Mouse (Mus musculus) stomach, embryonic 15.5 days (tissue): ENCODE results near the gene Rbm17. TPM values are rescaled to one million over a fixed set of nuclear protein-coding genes. Genes with fewer than 3 reads are reported as not detected.

ENCODE experiments used
- ATAC-seq: fragments of 200-750 bp; cut with Nextera tagmentation; 2 replicates; pipeline ENCODE4 v1.8.0; 2017; ENCODE audit warnings: low read depth, moderate number of reproducible peaks, moderate TSS enrichment; ENCODE audit not compliant: insufficient read depth, low FRiP score
- H3K27ac ChIP-seq: fragments of 300-500 bp; sonication (generic); 2 replicates; pipeline ENCODE4 v1.5.1; 2015; ENCODE audit warnings: mild to moderate bottlenecking, inconsistent platforms
- H3K27me3 ChIP-seq: fragments of 300-500 bp; sonication (generic); replicated peaks from 2 replicates; pipeline ENCODE4 v1.6.1; 2015; ENCODE audit warnings: inconsistent platforms
- H3K36me3 ChIP-seq: fragments of 300-500 bp; sonication (generic); 2 replicates; pipeline ENCODE4 v1.6.1; 2015; ENCODE audit warnings: inconsistent platforms
- H3K4me1 ChIP-seq: fragments of 300-500 bp; sonication (generic); 2 replicates; pipeline ENCODE4 v1.6.1; 2015; ENCODE audit warnings: inconsistent platforms
- H3K4me2 ChIP-seq: fragments of 300-500 bp; sonication (generic); 2 replicates; pipeline ENCODE4 v1.6.1; 2015; ENCODE audit warnings: mild to moderate bottlenecking, inconsistent platforms
- H3K4me3 ChIP-seq: fragments of 300-500 bp; sonication (generic); replicated peaks from 2 replicates; pipeline ENCODE4 v1.5.1; 2015; ENCODE audit warnings: inconsistent platforms
- H3K9ac ChIP-seq: fragments of 300-500 bp; sonication (generic); 2 replicates; pipeline ENCODE4 v1.6.1; 2015; ENCODE audit warnings: inconsistent platforms
- H3K9me3 ChIP-seq: fragments of 300-500 bp; sonication (generic); 2 replicates; pipeline ENCODE4 v1.6.1; 2016; ENCODE audit warnings: inconsistent platforms
- WGBS: fragments of 180-500 bp; shearing (Covaris S2); methylation state at CpG from one replicate; pipeline ENCODE4 v1.1.7; 2015; 5-methylcytosine and 5-hydroxymethylcytosine counted together
- polyA plus RNA-seq: library from polyadenylated mRNA; unstranded; fragments of >200 nt; fragmentation: Nextera tagmentation; extraction: Ambion mirVana; gene quantifications from 2 replicates; pipeline ENCODE4 v1.2.1, GENCODE M21; 2015

Rbm17 gene
- 125 and 132 TPM in 2 replicates for polyA plus RNA-seq

DNA sequence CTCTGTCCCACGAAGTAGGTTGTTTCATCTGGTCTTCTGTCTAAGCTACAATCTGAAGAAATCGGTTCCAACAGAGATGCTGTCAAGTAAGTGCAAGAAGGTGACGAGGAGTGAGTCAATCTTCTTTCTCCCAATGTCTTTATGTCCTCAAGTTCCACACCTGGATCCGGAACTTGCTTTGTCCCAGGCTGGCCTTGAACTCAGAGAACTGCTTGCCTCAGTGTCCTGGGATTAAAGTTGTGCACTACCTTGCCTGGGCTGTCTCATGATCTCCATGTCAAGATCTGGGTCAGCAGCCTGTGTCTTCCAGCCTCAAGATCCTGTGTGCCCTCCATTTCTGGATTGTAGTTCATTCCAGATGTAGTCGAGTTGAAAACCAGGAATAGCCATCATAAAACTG is at the start of gene Rbm17:
TSS of gene Rbm17 (minus strand) at position 101 of the 400 bp plus-strand sequence.
- no peaks in the 10 kb centered on the region for H3K9me3 ChIP-seq
- peak within 1 kb of the TSS; percentile 59; the same call in 1 of the 2 replicates for H3K27ac ChIP-seq
- 88% methylated on average over 5 of the region's 5 CpGs for WGBS
- no peaks in the 10 kb centered on the region for H3K27me3 ChIP-seq
- H3K4me3 ChIP-seq: peak within 1 kb of the TSS; percentile 99
- H3K36me3 ChIP-seq: 0 out of 2 replicates have a peak, but pooled peaks cover 11% of the 10 kb centered on the region
- peaks cover 6% of the 10 kb centered on the region; the same call in 1 of the 2 replicates for H3K4me1 ChIP-seq
- H3K4me2 ChIP-seq: peak within 1 kb of the TSS; percentile 69
- no peak for ATAC-seq
- H3K9ac ChIP-seq: peak within 1 kb of the TSS; percentile 99

DNA sequence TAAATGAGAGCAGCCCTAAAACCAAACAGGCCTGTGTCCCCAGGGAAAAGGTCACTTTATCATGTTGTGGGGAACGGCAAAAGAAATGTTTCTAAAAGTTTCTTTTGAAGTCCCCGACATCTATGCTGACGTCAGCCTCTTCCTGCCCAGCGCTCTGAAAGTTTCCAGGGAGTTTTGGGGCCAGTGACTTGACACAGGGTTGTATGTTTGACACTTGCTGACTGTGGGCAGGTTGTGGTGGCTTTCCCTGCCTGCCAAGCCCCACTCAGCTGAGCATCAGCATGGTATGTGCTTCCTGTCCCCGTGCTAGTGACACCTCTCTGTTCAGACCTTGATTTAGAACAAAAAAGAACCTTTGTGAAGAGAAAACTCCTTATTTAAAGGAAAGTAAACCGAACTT is 49.4 kb upstream of the Rbm17 start:
- no peaks in the 10 kb centered on the region for H3K4me1 ChIP-seq
- no peak for ATAC-seq
- 36% methylated on average over 6 of the region's 6 CpGs for WGBS
- H3K4me2 ChIP-seq: no peak overlapping the region
- no peaks in the 10 kb centered on the region for H3K9me3 ChIP-seq
- no peaks in the 10 kb centered on the region for H3K27me3 ChIP-seq
- no peak overlapping the region for H3K27ac ChIP-seq
- no peak overlapping the region for H3K9ac ChIP-seq
- no peak overlapping the region for H3K4me3 ChIP-seq
- no peaks in the 10 kb centered on the region for H3K36me3 ChIP-seq

DNA sequence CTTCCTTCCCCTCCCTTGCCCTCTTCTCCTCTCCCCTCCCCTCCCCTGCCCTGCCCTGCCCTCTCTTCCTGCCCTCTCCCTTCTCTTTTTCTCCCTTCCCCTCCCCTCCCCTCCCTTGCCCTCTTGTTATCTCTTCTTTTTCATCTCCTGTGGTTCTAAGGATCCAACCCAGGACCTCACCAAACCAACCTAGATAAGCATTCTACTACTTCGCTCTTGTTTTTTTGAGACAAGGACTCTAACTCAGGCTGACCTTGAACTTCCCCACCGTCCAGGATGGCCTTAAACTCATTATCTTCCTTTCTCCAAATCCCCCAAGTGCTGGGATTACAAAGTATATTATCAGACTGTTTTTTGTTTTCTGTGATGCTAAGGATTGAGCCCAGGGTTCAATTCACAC is 48.8 kb upstream of the Rbm17 start:
- Histone ChIP-seq H3K27me3 (no peaks in the 10 kb centered on the region), H3K4me3 (no peak overlapping the region), H3K4me2 (no peak overlapping the region), H3K9ac (no peak overlapping the region), H3K27ac (no peak overlapping the region), H3K4me1 (no peaks in the 10 kb centered on the region), H3K36me3 (no peaks in the 10 kb centered on the region), H3K9me3 (no peaks in the 10 kb centered on the region)
- no peak for ATAC-seq
- WGBS: 75% methylated on average over 2 of the region's 2 CpGs

DNA sequence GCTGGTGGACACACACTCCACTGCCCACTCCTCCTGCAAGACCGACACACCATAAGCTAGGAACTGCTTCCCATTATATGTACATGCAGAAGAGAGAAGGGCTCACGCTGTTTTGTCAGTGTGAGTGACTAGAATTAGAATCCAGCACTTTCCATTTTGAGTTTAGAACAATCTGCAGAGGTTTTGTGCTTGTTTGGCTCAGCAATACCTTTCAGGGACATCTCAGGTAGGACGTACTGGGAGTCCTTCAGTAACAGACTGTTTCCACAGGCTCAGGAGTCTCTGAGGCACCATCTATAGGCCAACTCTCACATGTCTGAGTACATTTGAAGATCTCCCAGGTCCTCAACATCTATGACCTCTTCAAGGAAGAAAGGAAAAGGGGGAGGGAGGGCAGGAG is 48.2 kb upstream of the Rbm17 start:
- Histone ChIP-seq H3K9me3 (no peaks in the 10 kb centered on the region), H3K4me2 (no peak overlapping the region), H3K27ac (no peak overlapping the region), H3K9ac (no peak overlapping the region), H3K4me1 (no peaks in the 10 kb centered on the region), H3K27me3 (no peaks in the 10 kb centered on the region), H3K36me3 (no peaks in the 10 kb centered on the region), H3K4me3 (no peak overlapping the region)
- ATAC-seq: no peak
- WGBS: 88% methylated on average over 3 of the region's 3 CpGs

DNA sequence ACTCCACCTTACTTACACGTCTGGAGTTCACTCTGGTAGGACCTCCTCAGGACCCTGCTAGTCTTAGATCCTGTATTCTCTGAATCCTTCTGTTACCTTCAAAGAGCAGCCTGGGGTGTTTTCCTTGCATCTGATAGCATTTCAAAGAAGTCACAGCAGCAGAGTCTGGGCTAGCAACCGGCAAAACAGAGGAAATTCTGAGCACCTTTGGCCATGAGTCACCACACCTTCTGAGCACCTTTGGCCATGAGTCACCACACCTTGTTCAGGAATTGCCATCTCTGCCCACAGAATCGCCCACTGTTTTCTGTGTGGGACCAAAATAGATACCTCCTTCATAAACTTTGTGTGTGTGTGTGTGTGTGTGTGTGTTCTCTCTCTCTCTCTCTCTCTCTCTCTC is 47.5 kb upstream of the Rbm17 start:
- H3K9me3 ChIP-seq: no peaks in the 10 kb centered on the region
- H3K9ac ChIP-seq: no peak overlapping the region
- no peaks in the 10 kb centered on the region for H3K36me3 ChIP-seq
- H3K4me2 ChIP-seq: no peak overlapping the region
- 42% methylated on average over 3 of the region's 3 CpGs for WGBS
- H3K27ac ChIP-seq: no peak overlapping the region
- H3K4me1 ChIP-seq: no peaks in the 10 kb centered on the region
- H3K4me3 ChIP-seq: no peak overlapping the region
- H3K27me3 ChIP-seq: no peaks in the 10 kb centered on the region
- ATAC-seq: no peak

DNA sequence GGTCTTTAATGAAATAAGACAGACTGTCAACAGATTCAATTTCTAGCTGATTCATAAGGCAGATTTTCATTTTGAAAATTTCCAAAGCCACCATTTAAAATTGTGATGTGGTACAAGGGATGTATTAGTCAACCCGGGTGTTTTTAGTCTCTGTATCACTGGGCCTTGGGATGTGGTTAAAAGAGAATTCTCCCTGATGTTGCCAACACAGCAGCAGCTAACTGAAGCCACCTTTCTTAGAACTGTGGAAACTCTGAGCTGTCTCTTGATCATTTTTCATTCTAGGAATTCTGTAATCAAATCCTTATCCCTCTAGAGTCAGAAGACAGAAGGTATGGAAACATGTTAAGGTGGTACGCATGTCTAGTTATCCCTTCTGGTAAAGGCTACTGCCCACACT is 41.3 kb upstream of the Rbm17 start:
- no peak overlapping the region for H3K4me2 ChIP-seq
- no peak overlapping the region for H3K4me3 ChIP-seq
- H3K9me3 ChIP-seq: no peaks in the 10 kb centered on the region
- no peaks in the 10 kb centered on the region for H3K27me3 ChIP-seq
- ATAC-seq: no peak
- H3K36me3 ChIP-seq: no peaks in the 10 kb centered on the region
- H3K4me1 ChIP-seq: no peaks in the 10 kb centered on the region
- no peak overlapping the region for H3K27ac ChIP-seq
- 90% methylated on average over 2 of the region's 2 CpGs for WGBS
- no peak overlapping the region for H3K9ac ChIP-seq

DNA sequence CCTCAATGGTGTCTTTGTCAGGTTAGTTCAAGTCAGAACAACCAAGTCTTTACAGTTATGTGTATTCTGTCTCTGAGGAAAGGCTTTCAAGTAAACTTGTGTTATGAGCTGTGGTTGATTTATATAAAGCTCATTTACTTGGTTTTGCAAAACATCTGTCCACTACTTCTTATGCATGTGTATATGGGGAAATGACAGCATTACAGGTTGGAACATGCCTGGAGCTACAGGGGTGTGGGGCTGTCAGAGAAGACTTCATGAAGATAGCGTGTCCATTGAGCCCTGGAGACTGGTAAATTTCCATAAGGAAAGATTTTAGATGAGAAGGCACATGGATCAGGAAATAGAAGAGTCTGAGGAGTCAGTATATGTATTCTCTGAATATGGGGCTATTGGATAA is 40.1 kb upstream of the Rbm17 start:
- no peaks in the 10 kb centered on the region for H3K36me3 ChIP-seq
- no peak for ATAC-seq
- 79% methylated on average over 1 of the region's 1 CpGs for WGBS
- H3K4me2 ChIP-seq: no peak overlapping the region
- no peak overlapping the region for H3K9ac ChIP-seq
- H3K4me3 ChIP-seq: no peak overlapping the region
- no peaks in the 10 kb centered on the region for H3K27me3 ChIP-seq
- no peak overlapping the region for H3K27ac ChIP-seq
- H3K9me3 ChIP-seq: no peaks in the 10 kb centered on the region
- H3K4me1 ChIP-seq: no peaks in the 10 kb centered on the region

DNA sequence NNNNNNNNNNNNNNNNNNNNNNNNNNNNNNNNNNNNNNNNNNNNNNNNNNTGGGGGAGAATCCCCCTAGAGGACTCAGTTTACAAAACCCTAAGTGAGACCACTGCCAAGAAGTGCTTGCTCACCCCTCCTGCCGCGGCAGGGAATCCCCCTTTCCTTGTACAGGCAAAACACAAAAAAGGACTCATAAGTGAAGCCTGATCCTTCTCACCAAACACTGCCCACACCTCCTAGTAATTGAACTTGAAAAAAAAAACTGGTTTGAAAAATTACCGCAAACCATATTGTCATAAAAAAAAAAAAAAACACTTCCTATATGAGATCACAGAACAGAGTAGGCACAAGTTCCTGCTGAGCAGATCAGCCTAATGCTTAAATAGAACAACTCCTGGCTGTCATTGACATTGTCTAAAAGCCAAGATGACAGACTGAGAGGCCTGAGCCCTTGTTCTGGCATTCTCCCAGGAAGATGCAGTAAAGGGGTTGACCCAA is 38.5 kb upstream of the Rbm17 start, which contains the start of gene Il2ra:
TSS of gene Il2ra (plus strand) at position 357 of the 491 bp plus-strand sequence.
- WGBS: 90% methylated on average over 3 of the region's 3 CpGs
- Histone ChIP-seq H3K27me3 (no peaks in the 10 kb centered on the region), H3K27ac (no peak within 1 kb of the TSS), H3K4me1 (no peaks in the 10 kb centered on the region), H3K9ac (no peak within 1 kb of the TSS), H3K9me3 (no peaks in the 10 kb centered on the region), H3K36me3 (no peaks in the 10 kb centered on the region), H3K4me2 (no peak within 1 kb of the TSS), H3K4me3 (no peak within 1 kb of the TSS)
- ATAC-seq: no peak

DNA sequence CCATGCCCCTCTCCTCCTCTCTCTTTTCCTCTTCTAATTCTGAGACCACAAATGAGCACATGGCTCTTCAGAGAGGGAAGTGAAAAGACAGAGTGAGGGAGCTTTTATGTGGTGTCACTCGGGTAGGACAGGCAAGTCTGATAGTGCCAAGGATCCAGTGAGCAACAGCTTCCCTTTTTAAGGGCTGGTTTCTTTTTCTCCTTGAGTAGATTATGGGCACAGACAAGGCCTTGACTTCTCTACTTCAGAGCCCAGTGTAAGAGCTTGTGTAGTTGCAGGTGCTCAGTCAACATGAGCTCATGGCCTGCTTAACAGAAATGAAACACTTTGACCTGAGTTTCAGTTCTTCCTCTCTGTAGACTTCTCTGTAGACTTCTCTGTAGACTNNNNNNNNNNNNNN is 33.2 kb upstream of the Rbm17 start:
- no peaks in the 10 kb centered on the region for H3K4me1 ChIP-seq
- WGBS: 73% methylated on average over 1 of the region's 1 CpGs
- no peaks in the 10 kb centered on the region for H3K36me3 ChIP-seq

DNA sequence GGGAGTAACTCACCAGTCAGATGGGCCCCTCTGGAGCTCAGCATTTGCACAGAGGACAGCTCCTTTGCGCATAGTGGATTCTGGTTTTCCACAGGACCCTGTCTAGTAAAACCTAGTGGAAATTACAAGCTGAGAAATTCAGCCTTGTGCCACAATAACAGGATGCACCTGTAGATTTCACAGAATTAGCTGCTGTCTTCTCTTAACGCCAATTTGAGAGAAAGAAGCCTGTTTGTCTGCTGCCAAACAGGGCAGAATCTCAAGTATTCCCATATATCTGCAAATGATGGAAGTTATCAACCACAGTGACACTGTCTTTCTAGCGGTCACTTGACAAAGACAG is 32.2 kb upstream of the Rbm17 start:
- Histone ChIP-seq H3K36me3 (no peaks in the 10 kb centered on the region), H3K9ac (no peak overlapping the region), H3K9me3 (no peaks in the 10 kb centered on the region), H3K4me3 (no peak overlapping the region), H3K4me2 (no peak overlapping the region), H3K4me1 (no peaks in the 10 kb centered on the region), H3K27me3 (no peaks in the 10 kb centered on the region), H3K27ac (no peak overlapping the region)
- WGBS: 75% methylated on average over 3 of the region's 3 CpGs
- no peak for ATAC-seq

More for the DNA sequence above, 33.2 kb upstream of the Rbm17 start:
- Histone ChIP-seq H3K9me3 (no peaks in the 10 kb centered on the region), H3K27ac (no peak overlapping the region), H3K27me3 (no peaks in the 10 kb centered on the region), H3K4me3 (no peak overlapping the region), H3K9ac (no peak overlapping the region), H3K4me2 (no peak overlapping the region)
- no peak for ATAC-seq

DNA sequence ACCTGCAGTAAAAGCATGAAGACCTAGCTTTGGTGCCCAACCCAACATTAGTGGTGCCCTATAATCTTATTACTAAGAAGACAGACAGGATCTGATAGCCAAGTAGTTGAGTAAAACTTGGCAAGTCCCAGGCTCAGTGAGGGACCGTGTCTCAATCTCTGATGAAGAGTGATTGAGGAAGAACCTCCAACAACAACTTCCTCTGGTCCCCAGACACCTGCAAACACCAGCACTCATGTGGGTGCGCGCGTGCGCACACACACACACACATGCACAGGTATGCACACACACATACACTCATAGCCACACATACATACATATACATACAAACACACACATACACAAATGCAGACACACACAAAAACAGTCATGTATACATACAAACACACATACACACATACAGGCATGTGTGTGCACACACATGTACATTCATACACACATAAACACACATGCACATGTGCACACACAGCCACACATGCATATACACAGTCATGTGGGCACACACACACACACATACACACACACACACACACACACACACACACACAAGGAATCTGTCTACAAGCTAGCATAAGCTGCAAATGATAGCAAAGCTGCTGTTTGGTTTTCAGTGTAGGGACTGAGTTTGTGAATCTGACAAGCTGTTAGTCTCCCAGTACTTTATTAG is 31.7 kb upstream of the Rbm17 start:
- Histone ChIP-seq H3K9ac (no peak overlapping the region), H3K4me3 (no peak overlapping the region), H3K4me2 (no peak overlapping the region), H3K4me1 (no peaks in the 10 kb centered on the region), H3K27ac (no peak overlapping the region), H3K27me3 (no peaks in the 10 kb centered on the region), H3K36me3 (no peaks in the 10 kb centered on the region), H3K9me3 (no peaks in the 10 kb centered on the region)
- 94% methylated on average over 5 of the region's 5 CpGs for WGBS
- ATAC-seq: no peak

DNA sequence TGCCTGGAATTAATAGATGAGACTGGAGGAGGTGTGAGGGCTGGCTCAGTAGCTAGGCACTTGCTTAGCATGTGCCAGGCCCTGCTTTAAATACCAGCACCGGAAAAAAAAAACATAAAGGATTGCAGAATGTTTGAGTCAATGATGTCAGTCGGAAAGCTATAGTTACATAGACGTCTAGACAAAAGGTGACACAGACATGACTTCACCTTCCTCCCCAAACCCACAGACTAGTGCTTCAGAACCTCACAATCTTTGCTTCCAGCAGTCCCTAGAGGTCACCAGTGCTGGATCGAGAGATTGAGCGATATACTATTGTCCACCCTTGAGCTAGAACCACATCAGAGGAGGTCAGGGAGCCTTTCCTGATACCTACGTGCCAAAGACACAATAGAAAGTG is 31.1 kb upstream of the Rbm17 start:
- Histone ChIP-seq H3K27me3 (no peaks in the 10 kb centered on the region), H3K9me3 (no peaks in the 10 kb centered on the region), H3K27ac (no peak overlapping the region), H3K4me1 (no peaks in the 10 kb centered on the region), H3K9ac (no peak overlapping the region), H3K4me3 (no peak overlapping the region), H3K4me2 (no peak overlapping the region), H3K36me3 (no peaks in the 10 kb centered on the region)
- ATAC-seq: no peak
- WGBS: 84% methylated on average over 6 of the region's 6 CpGs

DNA sequence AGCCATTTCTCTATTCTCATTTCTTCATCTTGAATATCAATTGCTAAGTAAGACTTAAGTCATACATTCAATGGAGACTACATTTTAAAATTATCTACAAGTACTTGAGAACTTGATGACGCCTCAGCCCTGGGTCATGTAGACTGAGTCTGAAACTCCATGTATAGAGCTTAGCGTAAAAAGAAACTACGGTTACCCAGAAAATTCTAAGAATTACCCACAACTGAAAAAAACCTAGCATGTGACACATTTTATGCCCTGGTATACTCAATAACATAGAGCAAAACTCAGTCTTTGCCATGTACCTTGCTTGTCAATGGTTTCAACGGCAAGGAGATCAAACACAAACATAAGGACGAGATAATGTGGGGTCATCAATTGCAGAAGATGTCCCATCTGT is 21.9 kb upstream of the Rbm17 start, which contains the start of gene Gm17490:
TSS of gene Gm17490 (minus strand) at position 375 of the 400 bp plus-strand sequence.
- no peak within 1 kb of the TSS for H3K9ac ChIP-seq
- 91% methylated on average over 5 of the region's 5 CpGs for WGBS
- H3K4me1 ChIP-seq: no peaks in the 10 kb centered on the region
- no peak within 1 kb of the TSS for H3K4me3 ChIP-seq
- H3K36me3 ChIP-seq: no peaks in the 10 kb centered on the region
- no peak within 1 kb of the TSS for H3K27ac ChIP-seq
- no peak for ATAC-seq
- no peaks in the 10 kb centered on the region for H3K9me3 ChIP-seq
- H3K27me3 ChIP-seq: no peaks in the 10 kb centered on the region
- no peak within 1 kb of the TSS for H3K4me2 ChIP-seq
